Mouse (Mus musculus) megakaryocyte, embryonic 14.5 days (primary cell): ENCODE measurements around the gene Pygo2. TPM values are rescaled to one million over a fixed set of nuclear protein-coding genes. Genes with fewer than 3 reads are reported as not detected.

Experiments
- H3K27me3 ChIP-seq: replicated peaks from 2 replicates; pipeline ENCODE3; 2012; ENCODE audit warnings: inconsistent platforms
- H3K36me3 ChIP-seq: replicated peaks from 2 replicates; pipeline ENCODE3; 2012; ENCODE audit warnings: low read length, inconsistent platforms, mixed read lengths
- H3K4me1 ChIP-seq: 2 replicates; pipeline ENCODE4 v1.6.1; 2012; ENCODE audit warnings: inconsistent platforms
- H3K4me3 ChIP-seq: replicated peaks from 2 replicates; pipeline ENCODE3; 2012; ENCODE audit warnings: moderate library complexity, mild to moderate bottlenecking, inconsistent platforms
- H3K9me3 ChIP-seq: 2 replicates; pipeline ENCODE4 v1.6.1; 2012; ENCODE audit warnings: inconsistent platforms
- FLI1 ChIP-seq: IDR thresholded peaks from 2 replicates; pipeline ENCODE4 v1.6.1; 2012; ENCODE audit warnings: low read length, inconsistent platforms, mixed read lengths
- GATA1 ChIP-seq: IDR thresholded peaks from 3 replicates; pipeline ENCODE4 v1.6.1; 2012; ENCODE audit warnings: mixed read lengths, low read length, inconsistent platforms, borderline replicate concordance
- polyA plus RNA-seq: library from polyadenylated mRNA; stranded (reverse); fragments of >175 nt; gene quantifications from 2 replicates; pipeline ENCODE4 v1.2.3, GENCODE M21; 2012; ENCODE audit warnings: low replicate concordance; ENCODE audit not compliant: insufficient read depth

Pygo2 gene
- polyA plus RNA-seq, 1 experiment = 35.3 TPM

- TF ChIP-seq GATA1 = no peak
- TF ChIP-seq FLI1 = no peak
- H3K9me3 ChIP-seq = no peaks in the 10 kb centered on the region
- peaks cover 20% of the 10 kb centered on the region for H3K36me3 ChIP-seq
- H3K4me1 ChIP-seq = peaks cover 54% of the 10 kb centered on the region
- H3K27me3 ChIP-seq = no peaks in the 10 kb centered on the region
- H3K4me3 ChIP-seq = peak overlapping the region; percentile 97
Observed at GRCm38 (mm10) chr3:89393605-89394004, 36.4 kb upstream of the Pygo2 start.

DNA sequence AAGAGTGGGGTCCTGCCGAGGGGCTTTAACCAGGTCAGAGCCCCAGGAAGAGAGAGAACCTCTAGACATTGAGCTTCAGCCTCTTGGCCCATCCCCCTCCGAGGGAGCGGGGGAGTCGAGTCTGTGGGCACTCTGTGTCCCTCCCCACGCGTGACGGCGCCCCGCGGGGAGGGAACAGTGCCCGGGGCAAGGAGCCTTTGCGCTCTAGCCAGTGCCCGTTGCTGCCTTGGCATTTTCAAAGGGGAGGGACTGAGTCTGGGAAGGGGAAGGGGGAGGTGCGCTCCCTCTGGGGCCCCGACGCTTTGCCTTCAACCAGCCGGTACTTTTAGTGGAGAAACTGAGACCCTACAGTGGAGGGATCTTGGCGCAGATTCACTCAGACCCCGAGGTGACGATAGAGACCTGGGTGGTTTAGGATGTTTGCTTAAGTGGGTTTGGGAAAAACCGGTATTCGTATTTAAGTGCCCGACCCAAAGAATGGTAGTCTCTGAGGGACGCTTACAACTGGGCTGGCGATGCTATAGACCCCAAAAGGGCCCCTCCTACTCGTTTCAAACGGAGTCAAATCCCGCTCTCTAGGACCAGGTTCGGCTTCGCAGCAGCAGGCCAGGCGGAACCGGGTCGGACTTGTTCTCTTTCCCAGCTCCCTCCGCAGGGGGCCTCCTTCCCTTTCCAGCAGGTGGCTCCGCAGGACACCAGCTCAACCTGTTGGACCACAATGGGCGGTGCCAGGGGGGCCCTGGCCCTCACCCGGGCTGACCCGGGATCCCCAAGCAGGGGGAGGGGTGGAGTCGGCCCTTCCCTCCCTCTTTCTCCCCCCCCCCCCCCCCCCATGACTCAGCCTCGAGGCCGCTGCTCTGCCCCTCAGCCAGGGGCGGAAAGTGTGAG is 35.8 kb upstream of the Pygo2 start, which contains the start of gene Zbtb7b:
TSS of gene Zbtb7b (minus strand) at position 771 of the 888 bp plus-strand sequence.
- Histone ChIP-seq H3K4me1 (peaks cover 48% of the 10 kb centered on the region), H3K9me3 (no peaks in the 10 kb centered on the region), H3K4me3 (peak within 1 kb of the TSS; percentile 97), H3K36me3 (peaks cover 21% of the 10 kb centered on the region), H3K27me3 (no peaks in the 10 kb centered on the region)
- no peak for TF ChIP-seq GATA1

GRCm38 (mm10) chr3:89394894-89395256 is 35.1 kb upstream of the Pygo2 start:
- H3K36me3 ChIP-seq = peaks cover 21% of the 10 kb centered on the region
- no peaks in the 10 kb centered on the region for H3K9me3 ChIP-seq
- H3K4me1 ChIP-seq = peaks cover 42% of the 10 kb centered on the region
- peak overlapping the region; percentile 97 for H3K4me3 ChIP-seq
- no peaks in the 10 kb centered on the region for H3K27me3 ChIP-seq
- TF ChIP-seq GATA1 (no peak), FLI1 (no peak)

DNA sequence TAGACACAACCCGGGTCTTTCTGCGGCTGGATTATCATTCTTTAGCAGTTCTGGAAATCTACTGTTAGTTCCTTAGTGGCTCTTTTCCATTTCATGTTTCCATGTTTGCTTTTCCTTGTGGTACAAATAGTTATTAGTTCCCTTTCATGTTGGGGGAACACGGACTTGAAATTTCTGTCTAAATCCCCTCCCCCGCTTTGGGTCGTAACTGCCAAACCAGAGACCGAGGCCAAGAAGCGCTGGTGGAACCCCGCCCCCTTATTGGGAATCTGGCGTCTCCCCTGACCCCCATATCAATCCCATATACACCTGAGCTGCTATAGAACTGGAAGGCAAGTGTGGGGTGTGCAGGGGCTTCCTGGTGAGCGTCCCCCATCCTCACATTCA is 34.6 kb upstream of the Pygo2 start:
- Histone ChIP-seq H3K36me3 (peaks cover 20% of the 10 kb centered on the region), H3K4me3 (peak overlapping the region; percentile 97), H3K27me3 (no peaks in the 10 kb centered on the region), H3K9me3 (no peaks in the 10 kb centered on the region), H3K4me1 (peaks cover 36% of the 10 kb centered on the region)
- TF ChIP-seq FLI1 = no peak
- no peak for TF ChIP-seq GATA1

GRCm38 (mm10) chr3:89395806-89396653 is 34.0 kb upstream of the Pygo2 start:
- no peaks in the 10 kb centered on the region for H3K9me3 ChIP-seq
- peaks cover 30% of the 10 kb centered on the region for H3K4me1 ChIP-seq
- no peaks in the 10 kb centered on the region for H3K27me3 ChIP-seq
- TF ChIP-seq FLI1 = no peak
- TF ChIP-seq GATA1 = no peak
- H3K4me3 ChIP-seq = peak overlapping the region; percentile 97
- peaks cover 25% of the 10 kb centered on the region for H3K36me3 ChIP-seq

GRCm38 (mm10) chr3:89396654-89397005 is 33.4 kb upstream of the Pygo2 start:
- no peaks in the 10 kb centered on the region for H3K9me3 ChIP-seq
- H3K36me3 ChIP-seq = peaks cover 31% of the 10 kb centered on the region
- TF ChIP-seq GATA1 (no peak), FLI1 (no peak)
- peaks cover 24% of the 10 kb centered on the region for H3K4me1 ChIP-seq
- peak overlapping the region; percentile 97 for H3K4me3 ChIP-seq
- no peaks in the 10 kb centered on the region for H3K27me3 ChIP-seq

DNA sequence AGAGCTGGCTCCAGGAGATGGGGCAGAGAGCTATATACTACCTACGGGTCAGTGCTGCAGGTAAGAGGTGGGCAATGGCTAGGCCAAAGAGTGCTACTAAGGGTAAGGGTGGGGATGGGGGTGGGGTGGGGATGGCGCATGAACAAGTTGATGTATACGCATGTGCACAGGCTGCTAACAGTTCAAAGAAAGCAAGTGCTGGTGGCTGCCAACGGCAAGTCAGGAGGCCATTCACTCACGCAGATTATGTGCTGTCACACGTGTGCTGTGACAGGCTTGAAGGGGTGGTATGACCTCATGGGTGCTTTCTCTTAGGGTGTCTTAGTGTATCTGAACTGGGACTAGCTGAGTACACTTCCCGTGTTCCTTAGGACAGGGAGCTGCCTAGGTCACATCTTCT is 28.7 kb upstream of the Pygo2 start:
- no peaks in the 10 kb centered on the region for H3K9me3 ChIP-seq
- peaks cover 22% of the 10 kb centered on the region for H3K4me1 ChIP-seq
- TF ChIP-seq GATA1 (no peak), FLI1 (no peak)
- peaks cover 78% of the 10 kb centered on the region for H3K36me3 ChIP-seq
- no peak overlapping the region for H3K4me3 ChIP-seq
- H3K27me3 ChIP-seq = no peaks in the 10 kb centered on the region

- no peak within 1 kb of the TSS for H3K4me3 ChIP-seq
Observed at GRCm38 (mm10) chr3:89402693-89403092, 27.3 kb upstream of the Pygo2 start, which contains the start of gene Lenep. Gene Lenep, minus strand, starts transcription at chr3:89402793.

GRCm38 (mm10) chr3:89406887-89407286 is 23.1 kb upstream of the Pygo2 start:
- Histone ChIP-seq H3K36me3 (peaks cover 82% of the 10 kb centered on the region), H3K4me1 (peaks cover 51% of the 10 kb centered on the region)

More at GRCm38 (mm10) chr3:89402693-89403092, 27.3 kb upstream of the Pygo2 start, which contains the start of gene Lenep:
- H3K4me1 ChIP-seq = peaks cover 23% of the 10 kb centered on the region
- H3K36me3 ChIP-seq = peaks cover 88% of the 10 kb centered on the region
- no peaks in the 10 kb centered on the region for H3K9me3 ChIP-seq
- H3K27me3 ChIP-seq = no peaks in the 10 kb centered on the region
- TF ChIP-seq FLI1 (no peak), GATA1 (no peak)

More at GRCm38 (mm10) chr3:89406887-89407286, 23.1 kb upstream of the Pygo2 start:
- Histone ChIP-seq H3K27me3 (no peaks in the 10 kb centered on the region), H3K4me3 (peak overlapping the region; percentile 18), H3K9me3 (no peaks in the 10 kb centered on the region)
- TF ChIP-seq GATA1 = no peak
- TF ChIP-seq FLI1 = no peak
